Mouse (Mus musculus) cerebellum, postnatal 25 days (tissue): Measurements from ENCODE around the gene 2010111I01Rik.

ENCODE experiments used
- DNase-seq, 2 experiments: peaks; one replicate each; pipeline ENCODE4 v3.0.0; 2021; ENCODE audit warnings: mixed read lengths in 2 of 2

2010111I01Rik gene

DNA sequence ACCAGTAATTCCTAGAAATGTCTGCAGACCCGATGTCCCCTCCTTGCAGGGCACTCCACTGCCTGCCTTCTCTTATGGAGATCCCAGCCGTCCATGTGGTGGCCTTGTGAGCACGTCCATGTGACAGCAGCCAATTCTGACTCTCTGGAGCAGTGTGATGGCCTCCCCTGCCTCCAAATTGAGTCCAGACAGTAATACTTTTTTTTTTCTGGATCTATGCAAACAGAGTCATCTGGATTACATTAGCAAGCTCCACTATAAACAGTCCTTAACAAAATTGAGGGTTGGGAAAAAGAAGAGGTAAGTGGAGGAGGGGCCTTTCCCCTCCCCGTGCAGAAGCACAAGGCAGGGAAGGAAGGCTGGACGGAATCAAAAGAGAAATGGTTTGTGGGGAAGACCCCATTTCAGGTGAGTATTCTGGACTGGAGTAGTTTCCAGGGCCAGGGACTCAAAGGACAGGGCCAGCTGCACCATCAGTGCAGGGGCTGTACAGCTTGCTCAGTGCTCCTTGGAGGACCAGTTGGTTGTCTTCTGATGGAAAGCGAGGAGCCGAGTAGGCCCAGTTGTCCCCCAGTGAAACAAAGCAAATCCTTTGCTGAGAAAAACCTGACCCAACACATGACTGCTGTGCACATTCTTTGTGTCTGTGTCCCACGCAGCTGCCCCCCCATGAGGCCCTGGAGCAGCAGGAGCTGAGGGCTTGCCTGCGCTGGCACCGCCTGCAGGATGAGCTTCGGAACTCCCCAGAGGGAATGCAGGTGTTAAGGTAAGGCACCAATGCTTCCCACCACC is 205.8 kb downstream of the 2010111I01Rik start:
- no peak for DNase-seq

- DNase-seq: peak; percentile 35 to 54
Measured at GRCm38 (mm10) chr13:63171347-63172096, 206.8 kb downstream of the 2010111I01Rik start.

DNA sequence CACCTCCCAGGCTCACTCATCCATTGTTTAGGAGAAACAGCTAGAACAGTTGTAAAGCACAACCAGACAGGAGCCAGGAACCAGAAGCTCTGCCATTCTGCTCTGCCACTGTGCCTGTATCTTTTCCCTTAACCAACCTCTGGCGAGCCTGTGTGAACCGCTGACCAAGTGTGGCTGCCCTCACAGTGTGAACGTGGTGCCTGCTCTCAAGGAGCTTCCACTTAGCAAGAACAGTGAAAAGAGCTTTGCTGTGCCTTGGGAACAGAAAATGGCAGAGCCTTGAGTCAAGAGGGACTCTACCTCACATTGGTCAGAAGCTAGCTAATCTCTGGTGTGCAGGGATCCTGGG is 207.4 kb downstream of the 2010111I01Rik start:
- DNase-seq: no peak

DNA sequence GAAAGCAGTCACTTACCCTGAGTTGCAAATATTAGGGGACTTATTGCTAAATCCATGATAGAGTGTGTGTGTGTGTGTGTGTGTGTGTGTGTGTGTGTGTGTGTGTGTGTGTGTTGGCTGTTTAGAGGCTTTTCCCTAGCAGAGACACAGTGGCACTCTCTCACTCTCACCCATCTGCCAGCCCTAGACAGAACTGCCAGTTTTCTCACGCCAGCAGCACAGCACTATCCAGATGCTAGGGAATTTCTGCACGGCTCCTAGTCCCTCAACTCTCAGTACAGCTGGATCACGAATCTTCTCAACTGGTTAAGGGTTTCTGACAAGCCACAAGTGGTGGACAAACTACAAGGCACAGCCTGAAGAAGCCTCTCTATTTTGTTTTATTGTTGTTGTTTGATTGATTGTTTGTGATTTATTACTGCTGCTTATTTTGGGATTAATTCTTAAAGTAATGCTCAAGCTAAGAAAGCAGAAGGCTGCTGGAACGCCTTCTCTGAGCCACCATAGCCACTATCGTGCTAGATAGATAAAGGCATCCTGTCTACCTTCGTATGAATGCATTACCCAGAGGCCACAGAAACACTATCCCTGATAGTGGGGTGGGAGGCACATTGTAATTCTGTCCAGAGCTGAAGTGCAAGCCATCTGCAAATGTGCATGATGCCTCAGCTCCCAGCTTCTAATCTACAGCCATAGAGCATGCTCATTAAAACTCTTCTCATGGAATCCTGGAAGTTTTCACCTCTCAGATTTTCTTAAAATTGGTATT is 209.7 kb downstream of the 2010111I01Rik start:
- DNase-seq: no peak

- peak in 1 of 2 experiments; percentile 32 for DNase-seq
Measured at GRCm38 (mm10) chr13:63176131-63176530, 211.4 kb downstream of the 2010111I01Rik start.

DNA sequence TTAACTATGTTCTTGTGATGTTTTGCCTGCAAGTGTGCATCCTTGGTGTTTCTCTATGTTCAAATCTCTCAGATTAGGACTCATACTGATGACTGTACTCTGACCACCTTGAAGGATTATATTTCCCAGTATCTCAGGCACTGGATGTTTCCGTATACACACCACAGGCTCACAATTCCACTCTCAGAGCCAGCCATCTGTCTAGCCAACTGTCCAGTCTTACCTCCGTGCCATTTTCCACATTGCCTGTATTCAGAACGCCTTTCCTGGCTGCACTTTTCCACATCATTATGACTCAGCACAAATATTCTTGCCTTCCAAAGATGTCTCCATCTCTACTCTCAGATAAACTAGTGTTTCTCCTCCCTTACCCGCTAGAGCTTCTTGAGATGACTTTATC is 212.5 kb downstream of the 2010111I01Rik start:
- peak; percentile 66 to 76 for DNase-seq

GRCm38 (mm10) chr13:63180641-63181235 is 216.0 kb downstream of the 2010111I01Rik start:
- no peak for DNase-seq

DNA sequence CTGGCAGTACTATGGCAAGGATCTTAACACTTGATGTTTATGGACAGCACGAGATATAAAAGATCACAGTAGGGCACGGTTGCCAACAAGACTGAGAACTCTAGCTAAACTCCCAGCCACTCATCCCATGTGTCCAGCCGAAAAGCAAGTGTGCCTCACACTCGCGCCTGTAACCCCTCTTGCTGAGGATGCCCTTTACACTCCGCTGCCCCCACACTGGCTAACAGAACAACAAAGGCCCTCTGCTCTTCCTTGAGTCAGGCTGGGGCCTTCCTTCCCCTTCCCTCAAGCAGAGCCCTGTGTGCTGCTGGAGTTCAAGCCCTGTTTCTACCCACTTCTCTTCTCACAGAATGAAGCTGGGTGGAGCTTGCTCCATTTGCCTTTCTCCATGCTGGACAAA is 220.3 kb downstream of the 2010111I01Rik start:
- no peak for DNase-seq

GRCm38 (mm10) chr13:63186217-63186616 is 221.5 kb downstream of the 2010111I01Rik start:
- DNase-seq: no peak

DNA sequence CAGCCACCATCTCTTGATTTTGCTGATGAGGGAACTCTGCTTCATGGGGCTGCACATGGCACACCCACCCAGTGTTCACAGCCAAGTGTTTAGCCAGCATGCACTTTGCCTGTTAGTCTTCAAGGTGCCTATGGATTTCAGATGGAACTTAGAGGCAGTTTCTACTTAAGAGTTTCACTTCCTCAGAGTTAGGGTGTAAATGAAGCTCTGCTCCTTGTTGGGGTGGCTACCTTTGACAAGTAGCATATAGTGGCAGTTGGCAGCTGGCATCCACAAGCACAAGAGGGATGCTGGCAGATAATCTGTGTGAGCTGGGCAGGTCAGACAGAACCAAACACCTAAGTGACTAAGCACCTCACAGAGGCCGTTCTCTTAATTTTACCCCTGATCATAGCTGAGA is 221.9 kb downstream of the 2010111I01Rik start:
- DNase-seq: no peak

DNA sequence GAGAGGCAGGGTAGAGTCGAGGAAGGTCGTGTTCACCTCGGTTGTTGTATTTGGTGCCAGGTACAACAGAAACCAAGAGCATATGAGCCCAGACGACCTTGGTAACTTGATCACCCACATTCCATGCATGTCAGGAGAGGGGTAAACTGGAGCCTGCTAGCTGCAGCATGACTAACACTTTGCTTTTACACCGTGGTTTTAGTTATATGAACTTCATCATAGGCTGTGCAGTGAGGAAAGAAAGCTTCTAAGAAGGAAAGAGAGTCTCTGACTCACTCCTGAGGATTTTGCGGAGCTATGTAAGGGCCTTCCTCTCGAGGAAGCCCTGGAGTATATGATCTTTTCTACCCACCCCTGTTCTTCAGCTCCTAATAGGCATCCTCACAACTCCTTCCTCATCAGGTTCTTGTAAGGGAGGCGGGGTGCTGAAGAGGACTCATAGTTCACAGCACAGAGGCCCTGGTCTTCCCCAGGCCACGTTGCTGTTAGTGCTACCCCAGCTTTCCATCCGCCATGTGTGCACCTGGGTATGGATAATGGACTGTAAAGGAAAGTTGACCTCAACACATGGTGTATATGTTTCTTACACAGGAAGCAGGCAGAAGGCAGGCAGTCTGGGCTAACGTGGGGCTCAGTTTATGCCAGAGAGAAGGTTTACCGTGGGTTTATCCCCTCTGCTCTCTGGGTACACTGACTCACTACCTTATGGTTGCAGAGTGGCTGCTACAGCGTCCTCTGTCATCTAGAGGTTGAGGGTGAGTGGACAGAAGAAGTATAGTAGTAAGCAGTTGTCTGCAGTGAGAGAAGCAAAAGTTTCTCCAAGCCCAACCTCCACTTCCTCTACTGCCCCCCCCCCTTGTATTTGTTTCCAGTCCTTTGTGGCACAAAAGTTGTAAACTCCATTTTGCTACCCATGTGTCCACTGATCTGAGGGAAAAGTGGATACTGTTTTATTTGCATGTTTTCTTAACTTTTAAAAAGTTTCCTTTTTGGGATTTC is 222.8 kb downstream of the 2010111I01Rik start:
- DNase-seq: no peak

DNA sequence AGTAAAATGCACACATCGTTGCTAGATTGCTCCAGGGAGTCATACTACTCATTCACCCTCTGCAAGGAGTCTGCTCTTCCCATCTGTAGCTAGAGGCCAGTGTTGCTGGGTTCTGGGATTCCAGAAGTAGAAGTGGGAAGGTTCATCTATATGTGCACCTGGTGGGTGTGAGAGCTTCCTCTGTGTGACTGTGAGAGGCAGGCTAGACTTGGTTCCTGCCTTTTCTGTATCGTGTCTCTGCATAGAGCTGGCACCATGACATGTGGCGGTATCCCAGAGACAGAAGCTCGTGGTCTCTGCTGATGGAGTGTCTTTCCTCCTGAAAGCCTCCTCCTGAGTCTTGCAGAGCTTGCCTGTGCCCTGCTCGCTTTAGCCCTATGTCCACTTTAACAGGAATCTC is 223.6 kb downstream of the 2010111I01Rik start:
- DNase-seq: peak; percentile 36 to 60

GRCm38 (mm10) chr13:63188811-63189210 is 224.1 kb downstream of the 2010111I01Rik start:
- peak in 1 of 2 experiments; percentile 32 for DNase-seq

DNA sequence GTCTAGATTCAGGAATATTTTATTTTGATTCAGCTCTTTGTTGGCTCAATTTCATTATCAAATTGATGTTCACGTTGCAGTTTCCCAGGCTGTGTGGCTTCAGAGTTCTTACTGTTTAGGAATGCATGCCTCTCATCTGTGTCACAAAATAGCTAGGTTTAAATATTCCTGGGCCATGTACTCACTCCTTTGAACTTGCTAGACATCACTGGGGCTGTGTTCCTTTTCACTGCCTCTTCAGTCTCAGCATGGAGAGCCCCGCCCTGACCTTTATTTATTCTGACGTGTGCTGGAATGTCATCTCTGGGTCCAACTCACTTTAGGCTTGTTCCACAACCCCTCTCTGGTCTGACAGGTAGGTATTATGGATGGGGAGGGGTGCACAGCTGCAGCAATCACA is 228.7 kb downstream of the 2010111I01Rik start:
- DNase-seq: no peak

DNA sequence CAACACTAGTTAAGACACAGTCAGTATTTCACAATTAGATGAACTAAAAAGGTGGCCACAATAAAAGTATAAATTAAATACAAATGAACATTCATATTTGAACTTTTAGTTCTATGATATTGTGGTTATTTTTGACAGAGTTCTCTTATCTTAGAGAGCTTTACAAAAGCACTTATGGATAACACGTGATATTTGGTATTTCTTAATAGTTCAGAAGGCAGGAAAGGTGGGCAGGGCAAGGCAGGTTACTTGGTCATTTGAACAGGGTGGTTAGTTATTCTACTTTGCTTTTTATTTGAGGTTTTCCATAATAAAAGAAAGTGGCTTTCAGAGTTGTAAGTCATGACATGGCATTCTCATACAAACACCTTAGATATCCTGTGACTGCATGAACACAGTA is 233.3 kb downstream of the 2010111I01Rik start:
- DNase-seq: no peak

- peak in 1 of 2 experiments; percentile 18 for DNase-seq
Measured at GRCm38 (mm10) chr13:63199588-63199987, 234.9 kb downstream of the 2010111I01Rik start.

DNA sequence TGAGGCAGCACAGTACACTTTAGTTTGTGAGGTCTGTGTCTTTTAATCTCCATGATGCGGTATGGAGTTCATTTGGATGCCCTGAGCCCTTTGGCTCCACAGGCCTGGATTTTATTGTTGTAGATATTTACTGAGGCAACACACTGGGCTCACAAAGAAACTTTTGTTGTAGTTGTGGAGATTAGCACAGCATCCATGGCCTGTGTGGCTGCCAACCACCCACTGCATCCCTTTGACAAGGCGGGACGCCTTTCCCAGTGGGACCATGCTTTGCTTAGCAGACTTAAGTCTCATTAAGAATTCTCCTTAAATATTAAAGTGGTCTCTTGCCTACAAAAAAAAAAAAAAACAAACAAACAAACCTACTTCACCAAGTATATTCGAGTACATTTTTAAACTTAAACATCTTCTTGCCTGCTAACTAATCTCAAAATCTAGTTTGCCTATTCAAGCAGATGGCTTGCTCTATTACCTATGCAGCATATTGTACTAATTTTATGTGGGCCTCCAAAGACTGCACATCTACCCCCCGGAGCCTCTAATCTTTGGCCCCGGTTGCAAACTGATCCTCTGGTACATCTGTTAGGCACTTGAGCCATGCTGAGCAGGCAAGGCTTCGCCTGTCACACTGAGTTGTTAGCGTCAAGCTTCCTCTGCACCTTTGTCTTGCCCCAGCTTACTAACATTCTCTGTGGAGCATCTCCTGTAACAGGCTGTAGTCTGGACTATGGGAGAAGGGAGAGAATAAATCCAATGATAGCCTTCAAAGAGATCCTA is 239.0 kb downstream of the 2010111I01Rik start:
- no peak for DNase-seq

- no peak for DNase-seq
Measured at GRCm38 (mm10) chr13:63205750-63206149, 241.1 kb downstream of the 2010111I01Rik start.

- no peak for DNase-seq
Measured at GRCm38 (mm10) chr13:63206396-63206795, 241.7 kb downstream of the 2010111I01Rik start.

DNA sequence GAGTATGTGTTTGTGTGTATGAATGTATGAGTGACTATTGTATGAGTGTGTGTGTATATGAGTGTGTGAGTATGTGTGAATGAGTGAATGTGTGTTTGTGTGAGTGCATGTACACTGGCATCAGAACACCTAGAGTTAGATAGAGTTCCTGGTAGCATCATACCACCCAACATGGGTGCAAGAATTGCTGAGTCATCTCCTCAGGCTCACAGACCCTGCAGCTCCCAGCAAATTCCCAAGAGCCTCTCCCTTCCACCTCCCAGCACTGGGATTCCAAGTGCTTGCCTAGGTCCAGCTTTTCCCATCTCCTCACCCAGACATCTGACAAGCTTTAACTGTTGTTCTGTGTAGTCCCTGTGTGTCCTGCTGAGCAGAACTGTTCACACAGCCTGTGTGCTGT is 251.8 kb downstream of the 2010111I01Rik start:
- DNase-seq: no peak
